Mouse (Mus musculus): ENCODE measurements around the gene Dpp9.

DNA sequence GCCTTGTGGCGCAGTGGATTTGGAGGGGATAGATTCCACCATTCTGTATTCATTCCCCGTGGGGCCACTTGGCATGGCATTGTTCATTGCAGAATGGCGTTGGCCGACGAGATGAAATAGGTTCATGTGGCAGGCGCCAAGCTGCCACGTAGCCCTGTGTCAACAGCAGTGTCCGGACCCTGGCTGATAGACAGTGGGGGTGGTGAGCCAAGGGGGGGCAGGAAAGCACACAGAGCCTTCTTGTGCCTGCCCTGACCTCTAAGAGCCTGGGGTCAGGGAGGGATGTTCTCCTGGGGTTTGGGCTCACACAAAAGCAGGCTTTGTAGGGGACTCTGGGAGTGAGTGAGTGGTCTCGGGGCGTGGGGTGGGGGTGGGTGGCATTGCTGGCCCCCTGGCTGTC lies 48.1 kb downstream of the Dpp9 start:
- no peak for TF ChIP-seq CTCF (IDR thresholded peaks at IDR 0.05; ENCODE audit: extremely low read depth, insufficient read depth, low read length)
- TF ChIP-seq POLR2A (IDR thresholded peaks at IDR 0.05; ENCODE audit: extremely low read depth, insufficient read depth, low read length): no peak
